Mouse (Mus musculus): ENCODE measurements at regions not wholly inside any gene's neighbourhood (a gene's known extent, or its start where the extent isn't known, plus 50 kb on each side); places are given as distances from the start of the nearest gene placed in this dataset.
A peak's percentile ranks its signal among the peaks of the same experiment; 100 is the strongest.

- no peak for DNase-seq
Measured at GRCm38 (mm10) chr6:136229791-136230190, 56.5 kb upstream of the Grin2b start.

GRCm38 (mm10) chr6:136235473-136235872, 62.2 kb upstream of the Grin2b start:
- no peak for DNase-seq

- no peak for DNase-seq
Measured at GRCm38 (mm10) chr6:136238989-136239388, 65.7 kb upstream of the Grin2b start.

- DNase-seq: no peak
Measured at GRCm38 (mm10) chr6:136239416-136239815, 66.1 kb upstream of the Grin2b start.

- no peak for DNase-seq
Measured at GRCm38 (mm10) chr6:136241574-136242311, 68.4 kb upstream of the Grin2b start.

- DNase-seq: no peak
Measured at GRCm38 (mm10) chr6:136244895-136245294, 71.6 kb upstream of the Grin2b start.

- DNase-seq: no peak
Measured at GRCm38 (mm10) chr6:136255726-136256512, 71.4 kb upstream of the Gm8994 start.

- DNase-seq: peak; percentile 31 to 32
Measured at GRCm38 (mm10) chr6:136275742-136276141, 51.6 kb upstream of the Gm8994 start.

- peak in 1 of 2 experiments; percentile 23 for DNase-seq
Measured at GRCm38 (mm10) chr6:136276771-136277170, 50.6 kb upstream of the Gm8994 start.

Data from kidney, adult 8-10 months (tissue).